Mouse (Mus musculus) subcutaneous adipose tissue, adult 2 months (tissue): ENCODE data around the gene Sprr2a3. TPM values are rescaled to one million over a fixed set of nuclear protein-coding genes. Genes with fewer than 3 reads are reported as not detected.

ENCODE experiments used
- polyA plus RNA-seq: library from polyadenylated mRNA; depleted of rRNA; stranded (reverse); fragments of >200 nt; gene quantifications from 2 replicates; pipeline ENCODE4 v1.2.3, GENCODE M21; 2012; ENCODE audit warnings: low replicate concordance; rRNA removed

Sprr2a3 gene
- 0.27 and 7.1 TPM in 2 replicates for polyA plus RNA-seq

GRCm38 (mm10) chr3:92285101-92285500, at the start of gene Sprr2a3:
Sprr2a3 (plus strand) TSS chr3:92285417.

GRCm38 (mm10) chr3:92316320-92316719, 31.1 kb downstream of the Sprr2a3 start, which contains the start of gene Sprr2b:
Sprr2b (plus strand) TSS chr3:92316620.

GRCm38 (mm10) chr3:92338840-92339239, 53.6 kb downstream of the Sprr2a3 start, which contains the start of gene Sprr2d:
Sprr2d (plus strand) TSS chr3:92339140.

Other genes with a start within 250 kb of the Sprr2a3 start
- 0.54 TPM in 1 of 2 replicates, not detected in the other for gene Lor, start 202.3 kb upstream of the Sprr2a3 start, polyA plus RNA-seq
- not detected in 2 replicates for gene Prr9, start 161.5 kb upstream of the Sprr2a3 start, polyA plus RNA-seq
- not detected in 2 replicates for gene Lelp1, start 142.7 kb upstream of the Sprr2a3 start, polyA plus RNA-seq
- 0.62 TPM in 1 of 2 replicates, not detected in the other for gene Sprr2a1, start 69.6 kb upstream of the Sprr2a3 start, polyA plus RNA-seq
- gene Sprr2a2, start 69.5 kb upstream of the Sprr2a3 start, polyA plus RNA-seq = 6.5 and 104 TPM in 2 replicates
- 1.1 TPM in 1 of 2 replicates, not detected in the other for gene Sprr2b, start 31.2 kb downstream of the Sprr2a3 start, polyA plus RNA-seq
- gene Sprr2d, start 53.7 kb downstream of the Sprr2a3 start, polyA plus RNA-seq = 0.63 TPM in 1 of 2 replicates, not detected in the other
- gene Sprr2e, start 66.7 kb downstream of the Sprr2a3 start, polyA plus RNA-seq = 0.60 TPM in 1 of 2 replicates, not detected in the other
- gene Sprr2f, start 79.8 kb downstream of the Sprr2a3 start, polyA plus RNA-seq = 2.5 and 478 TPM in 2 replicates
- gene Sprr2h, start 100.3 kb downstream of the Sprr2a3 start, polyA plus RNA-seq = not detected in 2 replicates
- gene Sprr2i, start 122.6 kb downstream of the Sprr2a3 start, polyA plus RNA-seq = not detected in 2 replicates
- gene Sprr2j-ps, start 132.7 kb downstream of the Sprr2a3 start, polyA plus RNA-seq = not detected in 2 replicates
- 9.2 and 13.3 TPM in 2 replicates for gene Gm9774, start 144.0 kb downstream of the Sprr2a3 start, polyA plus RNA-seq
- not detected in 2 replicates for gene Sprr2k, start 147.2 kb downstream of the Sprr2a3 start, polyA plus RNA-seq
- not detected in 2 replicates for gene Sprr1b, start 153.4 kb downstream of the Sprr2a3 start, polyA plus RNA-seq
- gene Sprr3, start 173.3 kb downstream of the Sprr2a3 start, polyA plus RNA-seq = 0.09 TPM in 1 of 2 replicates, not detected in the other
- gene Sprr1a, start 200.5 kb downstream of the Sprr2a3 start, polyA plus RNA-seq = 0.37 and 22.2 TPM in 2 replicates
- not detected in 2 replicates for gene Sprr4, start 215.1 kb downstream of the Sprr2a3 start, polyA plus RNA-seq
- not detected in 2 replicates for gene 2310046K23Rik, start 249.1 kb downstream of the Sprr2a3 start, polyA plus RNA-seq